Mouse (Mus musculus) layer of hippocampus, adult 8-10 months (tissue): ENCODE results near the gene AC129217.1. TPM values are rescaled to one million over a fixed set of nuclear protein-coding genes. Genes with fewer than 3 reads are reported as not detected.
"Not testable (repeated sequence)": the region's sequence is repeated elsewhere in the genome, so short reads cannot be mapped to it uniquely, and the experiment has no call there.

Experiments used
- DNase-seq, 2 experiments: peaks; one replicate each; pipeline ENCODE4 v3.0.0; 2022; ENCODE audit warnings: low spot score in 2 of 2
- microRNA-seq, 2 experiments: library from miRNA; unstranded; fragments of <30 nt; microRNA quantifications; one replicate each; pipeline ENCODE4 v1.2.0; 2022
- total RNA-seq, 4 experiments: library from RNA; stranded (reverse); gene quantifications; 2 replicates each; pipeline ENCODE4 v1.2.4; 2022

AC129217.1 gene
- total RNA-seq, 4 experiments from 2014 or later, result not detected

- no peak for DNase-seq
These were observed 34.7 kb downstream of the AC129217.1 start for GRCm38 (mm10) chr19:8864265-8864664.

- not testable (repeated sequence) for DNase-seq
These were observed 40.8 kb downstream of the AC129217.1 start for GRCm38 (mm10) chr19:8870381-8870780.

GRCm38 (mm10) chr19:8870838-8871237, 41.3 kb downstream of the AC129217.1 start:
- DNase-seq, result no peak

- peak; percentile 98 for DNase-seq
These were observed 42.0 kb downstream of the AC129217.1 start, which contains the start of gene Ubxn1 for GRCm38 (mm10) chr19:8871267-8872186. Gene Ubxn1, plus strand, starts transcription at chr19:8871496.

- no peak for DNase-seq
These were observed 42.8 kb downstream of the AC129217.1 start for GRCm38 (mm10) chr19:8872266-8872840.

GRCm38 (mm10) chr19:8875031-8875430, 45.5 kb downstream of the AC129217.1 start:
- no peak for DNase-seq

GRCm38 (mm10) chr19:8880311-8881033, 50.9 kb downstream of the AC129217.1 start, which contains the start of gene Uqcc3:
Gene Uqcc3, minus strand, starts transcription at chr19:8880923.
- peak; percentile 86 to 87 for DNase-seq

- DNase-seq, result no peak
These were observed 51.4 kb downstream of the AC129217.1 start for GRCm38 (mm10) chr19:8881034-8881392.

- no peak for DNase-seq
These were observed 54.0 kb downstream of the AC129217.1 start, which contains the start of the genes Lbhd1 and Gm49403 for GRCm38 (mm10) chr19:8883616-8884015. Gene Lbhd1, plus strand, starts transcription at chr19:8883732. Gene Gm49403, plus strand, starts transcription at chr19:8883930.

- no peak for DNase-seq
These were observed 57.5 kb downstream of the AC129217.1 start for GRCm38 (mm10) chr19:8886916-8887584.

GRCm38 (mm10) chr19:8887585-8888463, 58.3 kb downstream of the AC129217.1 start:
- no peak for DNase-seq

- peak; percentile 91 to 93 for DNase-seq
These were observed 59.2 kb downstream of the AC129217.1 start, which contains the start of the genes 1810009A15Rik and Gm49416 for GRCm38 (mm10) chr19:8888511-8889385. Gene 1810009A15Rik, plus strand, starts transcription at chr19:8888853. Gene Gm49416, plus strand, starts transcription at chr19:8888926.

Small RNA genes within 50 kb of the gene (microRNA-seq; reads per million reads assigned to microRNA genes)
- gene Mir5136, result 0 reads per million in 2 experiments

Other genes with a start within 250 kb of the AC129217.1 start
- gene Slc22a8, start 238.5 kb upstream of the AC129217.1 start, total RNA-seq, result 10 to 100 TPM; 10.6 to 12.2 (median 11.5) TPM
- 1 to 10 TPM; 3.5 to 4.4 (median 4.1) TPM for gene Slc22a6, start 211.7 kb upstream of the AC129217.1 start, total RNA-seq
- 100 to 1,000 TPM; 160 to 164 (median 161) TPM for gene Chrm1, start 166.0 kb upstream of the AC129217.1 start, total RNA-seq
- 100 to 1,000 TPM; 157 to 169 (median 162) TPM for gene Slc3a2, start 106.4 kb upstream of the AC129217.1 start, total RNA-seq
- gene Wdr74, start 93.9 kb upstream of the AC129217.1 start, total RNA-seq, result 10 to 100 TPM; 44.0 to 45.3 (median 44.3) TPM
- 1 to 10 TPM in 3 of 4 experiments, not detected in 1; 2.0 to 3.3 (median 2.4) TPM for gene 1700092M07Rik, start 89.1 kb upstream of the AC129217.1 start, total RNA-seq
- 10 to 100 TPM; 65.3 to 91.2 (median 76.1) TPM for gene Stx5a, start 88.4 kb upstream of the AC129217.1 start, total RNA-seq
- gene Nxf1, start 72.7 kb upstream of the AC129217.1 start, total RNA-seq, result 100 to 1,000 TPM in 2 of 4 experiments, 10 to 100 TPM in 2; 80.5 to 120 (median 102) TPM
- 10 to 100 TPM; 61.3 to 77.8 (median 72.8) TPM for gene Tmem223, start 58.8 kb upstream of the AC129217.1 start, total RNA-seq
- 10 to 100 TPM; 10.1 to 17.5 (median 13.1) TPM for gene Tmem179b, start 55.3 kb upstream of the AC129217.1 start, total RNA-seq
- 10 to 100 TPM; 14.7 to 20.1 (median 18.2) TPM for gene Taf6l, start 43.4 kb upstream of the AC129217.1 start, total RNA-seq
- 100 to 1,000 TPM; 101 to 122 (median 109) TPM for gene Polr2g, start 31.2 kb upstream of the AC129217.1 start, total RNA-seq
- 1 to 10 TPM; 5.2 to 7.9 (median 5.4) TPM for gene Zbtb3, start 27.2 kb upstream of the AC129217.1 start, total RNA-seq
- 10 to 100 TPM; 36.4 to 45.1 (median 40.1) TPM for gene Ttc9c, start 10.4 kb upstream of the AC129217.1 start, total RNA-seq
- 100 to 1,000 TPM; 113 to 126 (median 120) TPM for gene Hnrnpul2, start 9.8 kb upstream of the AC129217.1 start, total RNA-seq
- 100 to 1,000 TPM in 3 of 4 experiments, 10 to 100 TPM in 1; 98.1 to 115 (median 106) TPM for gene Bscl2, start 7.7 kb downstream of the AC129217.1 start, total RNA-seq
- 100 to 1,000 TPM; 125 to 148 (median 143) TPM for gene Gng3, start 9.4 kb downstream of the AC129217.1 start, total RNA-seq
- gene Lrrn4cl, start 21.0 kb downstream of the AC129217.1 start, total RNA-seq, result under 1 TPM; 0.45 to 0.74 (median 0.55) TPM
- 100 to 1,000 TPM in 2 of 4 experiments, 10 to 100 TPM in 2; 87.8 to 123 (median 106) TPM for gene Ubxn1, start 41.7 kb downstream of the AC129217.1 start, total RNA-seq
- 10 to 100 TPM; 23.4 to 37.2 (median 29.5) TPM for gene Uqcc3, start 51.1 kb downstream of the AC129217.1 start, total RNA-seq
- 10 to 100 TPM in 1 of 4 experiments, 1 to 10 TPM in 3; 4.9 to 10.4 (median 6.0) TPM for gene Lbhd1, start 54.0 kb downstream of the AC129217.1 start, total RNA-seq
- not detected for gene Gm49403, start 54.2 kb downstream of the AC129217.1 start, total RNA-seq
- gene 1810009A15Rik, start 59.1 kb downstream of the AC129217.1 start, total RNA-seq, result 10 to 100 TPM; 22.7 to 32.0 (median 26.5) TPM
- 1 to 10 TPM in 2 of 4 experiments, not detected in 2; 1.4 to 1.8 TPM for gene Gm49416, start 59.2 kb downstream of the AC129217.1 start, total RNA-seq
- 10 to 100 TPM; 24.0 to 26.1 (median 24.4) TPM for gene Ints5, start 63.2 kb downstream of the AC129217.1 start, total RNA-seq
- gene Ganab, start 68.3 kb downstream of the AC129217.1 start, total RNA-seq, result 100 to 1,000 TPM; 109 to 125 (median 119) TPM
- 100 to 1,000 TPM; 161 to 167 (median 162) TPM for gene B3gat3, start 90.6 kb downstream of the AC129217.1 start, total RNA-seq
- 1 to 10 TPM; 5.0 to 8.6 (median 6.4) TPM for gene Rom1, start 99.6 kb downstream of the AC129217.1 start, total RNA-seq
- gene Eml3, start 99.8 kb downstream of the AC129217.1 start, total RNA-seq, result 10 to 100 TPM; 14.1 to 17.4 (median 15.3) TPM
- 10 to 100 TPM; 53.7 to 66.5 (median 56.2) TPM for gene Mta2, start 112.1 kb downstream of the AC129217.1 start, total RNA-seq
- gene Tut1, start 124.1 kb downstream of the AC129217.1 start, total RNA-seq, result 10 to 100 TPM; 21.5 to 22.2 (median 21.9) TPM
- 100 to 1,000 TPM; 223 to 248 (median 236) TPM for gene Eef1g, start 137.3 kb downstream of the AC129217.1 start, total RNA-seq
- 10 to 100 TPM; 27.0 to 32.2 (median 29.0) TPM for gene Ahnak, start 159.5 kb downstream of the AC129217.1 start, total RNA-seq